Mouse (Mus musculus): ENCODE results near the gene Stag1.

The Stag1 gene

DNA sequence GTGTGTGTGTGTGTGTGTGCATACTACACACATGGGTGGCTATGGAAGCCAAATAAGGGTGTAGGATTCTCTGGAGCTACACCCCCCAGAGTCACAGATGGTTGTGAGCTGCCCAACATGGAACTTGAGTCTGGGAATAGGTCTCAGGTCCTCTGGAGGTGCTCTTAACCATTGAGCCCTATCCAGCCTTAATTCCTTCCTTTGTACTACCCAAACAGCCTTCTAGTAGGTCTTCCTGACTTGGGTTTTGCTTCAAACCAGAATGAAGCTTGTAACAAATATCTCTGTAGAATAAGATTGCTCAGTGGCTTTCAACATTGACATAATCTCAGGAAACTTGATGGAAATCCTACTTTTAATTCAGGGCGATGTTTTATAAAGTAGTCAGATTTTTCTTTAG is 7.9 kb downstream of the Stag1 start:
- DNase-seq (ENCODE audit: low read depth): no peak

DNA sequence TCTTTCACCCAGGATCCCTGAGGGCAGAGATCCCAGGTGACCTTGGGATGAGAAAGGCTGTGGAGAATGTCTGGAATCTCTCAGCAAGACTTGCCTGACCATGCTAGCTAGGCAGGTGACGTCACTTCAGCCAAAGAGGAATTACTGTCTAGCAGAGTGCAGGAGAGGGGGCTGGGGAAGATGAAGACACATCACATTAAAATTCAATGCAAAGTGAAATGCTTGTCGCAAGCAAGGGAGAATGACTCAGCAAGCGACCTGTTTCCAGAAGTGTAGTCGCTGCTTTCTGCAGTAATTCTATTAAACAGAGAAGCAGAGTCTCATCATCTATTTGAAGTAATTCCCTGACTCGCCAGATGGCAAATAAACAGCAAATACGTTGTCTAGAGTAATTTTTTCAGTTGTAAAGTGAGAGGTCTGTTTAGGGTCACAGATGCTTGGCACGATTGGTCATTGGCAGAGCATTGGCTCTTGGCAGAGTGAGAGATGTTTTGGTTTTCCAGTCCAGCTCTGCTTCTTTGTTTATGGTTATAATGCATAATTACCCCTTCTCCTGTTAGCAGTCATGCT is 8.5 kb downstream of the Stag1 start:
- DNase-seq (ENCODE audit: low read depth): no peak

DNA sequence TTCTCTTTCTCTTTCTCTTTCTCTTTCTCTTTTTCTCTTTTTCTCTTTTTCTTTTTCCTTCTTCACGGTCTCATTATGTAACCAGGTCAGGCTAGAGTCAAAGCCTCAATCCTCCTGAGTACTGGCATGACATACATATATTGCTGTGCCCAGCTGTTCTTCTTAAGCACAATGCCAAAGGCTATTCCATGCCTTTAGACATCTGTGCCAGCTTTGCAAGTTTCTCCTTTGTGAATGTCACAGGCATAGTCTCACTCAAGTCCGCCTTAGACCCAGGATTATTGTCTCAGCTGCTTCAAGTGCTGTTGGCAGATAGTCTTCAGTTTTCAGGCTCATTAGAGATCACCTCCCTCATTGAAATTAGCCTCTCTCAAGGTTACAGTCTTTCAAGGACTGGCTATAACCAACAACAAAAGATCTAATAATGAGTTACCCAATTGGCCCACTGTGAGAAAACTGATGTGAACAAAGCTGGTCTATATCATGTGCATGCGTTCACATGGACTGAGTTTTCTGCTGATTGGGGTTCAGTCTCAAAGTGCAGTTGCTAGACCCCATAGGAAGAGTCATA is 16.0 kb downstream of the Stag1 start:
- no peak for DNase-seq (ENCODE audit: low read depth)

DNA sequence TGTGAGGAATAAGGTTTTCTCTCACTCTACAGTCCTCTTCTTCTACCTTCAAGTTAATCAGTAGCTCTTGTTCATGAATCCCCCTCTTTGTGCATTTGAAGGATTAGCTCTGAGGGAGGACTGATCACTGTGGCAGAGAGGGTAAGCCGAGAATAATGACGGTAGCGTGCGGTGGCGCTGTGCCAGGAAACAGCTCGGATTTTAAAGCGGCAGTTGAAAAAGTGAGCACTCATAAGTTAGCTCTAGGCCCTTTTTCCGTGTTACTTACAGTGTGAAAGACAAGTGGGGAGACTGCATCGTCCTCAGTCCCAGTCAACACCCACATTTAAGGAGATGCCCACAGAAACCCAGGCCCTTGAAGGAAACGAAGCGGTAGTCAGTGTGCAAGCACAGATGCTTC is 19.3 kb downstream of the Stag1 start:
- DNase-seq (ENCODE audit: low read depth): no peak

DNA sequence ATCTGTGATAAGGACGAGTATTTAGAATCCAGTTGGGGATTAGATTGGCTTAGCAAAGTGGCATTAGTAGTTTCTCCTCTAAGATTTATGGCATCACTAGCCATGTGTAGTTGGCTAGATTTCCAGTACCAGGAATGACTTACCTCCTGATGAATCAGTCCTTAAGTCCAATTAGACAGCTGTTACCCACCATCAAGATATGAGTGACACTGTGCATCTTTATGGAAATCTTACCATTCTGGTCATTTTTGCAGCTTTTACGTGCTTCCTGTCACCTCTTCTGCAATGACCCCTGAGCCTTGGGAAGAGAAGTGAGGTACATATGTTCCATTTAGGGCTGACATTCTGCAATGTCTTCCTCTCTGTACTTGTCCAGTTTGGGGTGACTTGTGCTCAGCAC is 28.7 kb downstream of the Stag1 start:
- no peak for DNase-seq (ENCODE audit: low read depth)

DNA sequence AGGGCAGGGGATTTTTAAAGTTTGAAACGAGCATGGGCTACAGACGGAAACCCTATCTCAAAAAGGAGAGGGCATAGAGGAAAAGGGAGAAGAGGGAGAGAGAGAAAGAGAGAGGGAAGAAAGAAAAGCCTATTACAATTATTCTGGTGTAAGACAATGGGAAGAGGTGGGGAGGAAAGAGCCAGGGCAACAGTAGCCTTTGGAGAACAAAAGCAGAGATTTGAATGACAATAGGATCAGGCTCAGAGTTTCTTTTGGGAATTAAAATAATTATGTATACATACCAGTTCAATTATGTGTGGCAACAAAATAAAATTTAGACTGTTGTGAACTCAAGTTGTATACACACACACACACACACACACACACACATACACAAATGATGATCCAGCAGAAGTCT is 43.2 kb downstream of the Stag1 start:
- DNase-seq (ENCODE audit: low read depth): no peak

DNA sequence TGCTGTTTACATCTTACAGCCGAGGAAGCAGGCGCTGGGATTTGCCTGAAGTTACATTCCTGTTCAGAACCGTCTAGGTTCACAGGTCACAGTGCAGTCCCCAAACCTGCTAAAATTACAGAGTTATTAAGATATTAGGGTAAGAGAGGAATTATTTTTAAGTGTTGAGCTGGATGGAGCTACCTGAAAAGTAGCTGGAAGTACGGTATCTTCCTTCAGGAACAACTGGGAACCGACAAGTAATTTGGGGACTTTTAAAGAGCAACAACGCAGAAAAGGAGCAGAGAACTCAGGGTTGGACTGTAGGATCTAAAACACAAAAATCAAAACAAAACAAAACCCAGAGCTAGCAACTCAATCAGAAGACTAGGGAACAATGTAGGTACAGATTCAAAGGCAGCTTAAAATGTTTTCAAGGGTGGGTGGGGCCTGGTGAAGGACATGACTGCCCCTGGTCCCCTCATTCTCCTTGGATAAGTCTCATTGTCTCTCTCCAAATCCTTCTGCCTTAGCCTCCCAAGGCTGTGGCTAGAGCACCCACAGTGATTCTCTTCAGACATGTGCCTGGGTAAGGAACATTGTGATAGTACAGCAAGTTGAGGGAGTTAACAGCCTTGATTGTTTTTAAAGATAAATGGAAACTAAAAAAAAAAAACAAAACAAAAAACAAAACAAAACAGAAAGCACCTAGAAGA is 43.9 kb downstream of the Stag1 start:
- DNase-seq (ENCODE audit: low read depth): no peak

DNA sequence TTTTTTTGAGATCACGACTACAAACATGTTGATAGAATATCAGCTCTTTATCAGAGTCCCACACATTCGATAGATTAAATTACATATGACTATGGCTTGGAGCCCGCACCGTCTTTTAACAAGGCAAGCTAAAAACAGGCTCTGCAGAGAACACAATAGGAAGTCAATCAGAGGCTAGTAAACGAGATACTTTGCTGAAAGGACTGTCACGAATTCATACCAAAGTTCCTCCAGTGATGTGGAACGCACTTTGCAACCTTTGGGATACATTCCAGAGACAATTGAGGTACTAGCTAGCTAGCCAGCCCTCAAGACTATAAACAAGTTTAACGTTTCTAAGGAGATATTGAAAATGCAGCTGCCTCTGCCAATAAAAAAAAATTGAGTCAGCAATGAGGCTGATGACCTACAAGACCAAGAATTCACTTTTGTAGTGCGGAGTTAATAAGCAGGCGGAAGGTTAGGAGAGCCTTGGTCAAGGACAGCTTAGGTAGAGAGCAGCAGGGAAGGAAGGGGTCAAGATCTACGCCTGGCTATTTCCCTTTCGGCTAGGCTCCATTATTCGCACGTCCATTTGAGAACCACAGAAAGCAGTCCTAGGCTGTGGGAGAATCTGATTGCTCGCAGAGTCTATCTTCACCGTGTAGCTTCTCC is 44.7 kb downstream of the Stag1 start:
- no peak for DNase-seq (ENCODE audit: low read depth)

DNA sequence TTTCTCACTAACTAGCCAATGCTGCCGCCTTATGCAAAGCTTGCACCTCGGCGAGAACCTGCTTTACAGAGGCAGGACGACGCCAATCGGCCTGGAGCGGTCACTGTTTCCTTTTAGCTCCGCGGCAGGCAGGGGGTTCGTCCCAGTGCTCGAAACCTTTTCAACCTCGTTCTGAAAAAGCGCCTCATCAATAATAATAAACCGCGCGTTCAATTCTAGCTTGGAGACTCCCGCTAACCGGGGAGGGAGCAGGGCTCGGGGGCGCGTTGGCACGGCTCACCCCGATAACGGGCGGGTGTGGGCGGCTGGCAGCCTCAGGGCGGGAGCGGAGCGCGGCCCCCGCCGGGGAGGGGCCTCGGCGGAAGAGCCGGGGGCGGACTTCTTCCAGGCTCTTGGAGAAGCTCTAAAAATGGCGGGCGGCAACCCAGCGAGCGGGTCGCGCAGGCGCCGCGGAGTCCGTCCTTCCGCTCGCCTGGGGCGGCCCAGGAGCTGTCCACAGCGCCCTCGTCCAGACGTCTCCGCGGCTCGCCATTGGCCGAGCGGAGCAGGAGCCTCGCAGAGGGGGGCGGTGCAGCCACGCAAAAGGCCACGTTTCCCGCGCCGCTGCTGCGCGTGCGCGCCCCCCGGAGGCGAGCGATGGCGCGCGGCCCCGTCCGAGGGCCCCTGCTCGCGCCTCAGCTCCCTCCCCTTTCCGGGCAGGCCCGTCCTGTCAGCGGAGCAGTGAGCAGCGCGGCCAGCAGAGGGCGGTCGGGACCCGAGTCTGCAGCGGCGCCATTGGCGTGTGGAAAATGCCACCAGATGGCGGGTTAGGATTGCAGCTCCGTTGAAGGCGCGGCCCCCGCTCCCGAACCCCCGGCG is 45.5 kb downstream of the Stag1 start:
- peak; percentile 90 for DNase-seq (ENCODE audit: low read depth)

DNA sequence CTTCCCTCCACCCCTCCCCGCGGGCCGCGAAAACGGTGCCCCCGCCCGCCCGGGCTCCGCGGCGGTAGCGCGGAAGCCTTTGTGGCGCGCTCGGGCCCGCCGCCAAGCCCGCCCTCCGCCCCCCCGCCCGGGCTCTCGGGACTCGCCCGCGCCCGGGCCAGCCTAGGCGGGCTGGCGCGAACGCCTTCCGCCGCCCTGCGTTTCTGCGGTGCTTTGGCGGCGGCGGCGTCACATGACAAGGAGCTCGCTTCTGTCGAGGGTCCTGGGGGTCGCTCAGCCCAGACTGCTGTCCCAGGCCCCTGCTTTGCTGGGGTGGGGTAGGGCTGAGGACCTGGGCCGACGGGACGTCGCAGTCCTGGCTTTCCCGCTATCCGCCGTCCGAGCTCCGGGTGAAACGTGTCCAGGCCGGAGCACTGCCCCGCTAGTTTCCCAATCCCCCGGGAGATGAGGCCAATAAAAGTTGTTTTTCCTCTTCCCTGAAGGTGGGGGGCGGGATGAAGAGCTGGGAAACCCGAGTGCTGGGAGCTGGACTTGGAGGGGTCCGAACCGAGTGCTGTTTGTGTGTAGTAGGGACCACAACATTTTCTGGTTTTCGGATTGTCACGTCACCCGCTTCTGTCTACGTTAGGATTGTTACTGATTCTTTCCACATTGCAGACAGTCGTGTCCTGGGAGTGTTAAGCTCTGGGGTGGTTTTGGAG is 46.6 kb downstream of the Stag1 start:
- no peak for DNase-seq (ENCODE audit: low read depth)

DNA sequence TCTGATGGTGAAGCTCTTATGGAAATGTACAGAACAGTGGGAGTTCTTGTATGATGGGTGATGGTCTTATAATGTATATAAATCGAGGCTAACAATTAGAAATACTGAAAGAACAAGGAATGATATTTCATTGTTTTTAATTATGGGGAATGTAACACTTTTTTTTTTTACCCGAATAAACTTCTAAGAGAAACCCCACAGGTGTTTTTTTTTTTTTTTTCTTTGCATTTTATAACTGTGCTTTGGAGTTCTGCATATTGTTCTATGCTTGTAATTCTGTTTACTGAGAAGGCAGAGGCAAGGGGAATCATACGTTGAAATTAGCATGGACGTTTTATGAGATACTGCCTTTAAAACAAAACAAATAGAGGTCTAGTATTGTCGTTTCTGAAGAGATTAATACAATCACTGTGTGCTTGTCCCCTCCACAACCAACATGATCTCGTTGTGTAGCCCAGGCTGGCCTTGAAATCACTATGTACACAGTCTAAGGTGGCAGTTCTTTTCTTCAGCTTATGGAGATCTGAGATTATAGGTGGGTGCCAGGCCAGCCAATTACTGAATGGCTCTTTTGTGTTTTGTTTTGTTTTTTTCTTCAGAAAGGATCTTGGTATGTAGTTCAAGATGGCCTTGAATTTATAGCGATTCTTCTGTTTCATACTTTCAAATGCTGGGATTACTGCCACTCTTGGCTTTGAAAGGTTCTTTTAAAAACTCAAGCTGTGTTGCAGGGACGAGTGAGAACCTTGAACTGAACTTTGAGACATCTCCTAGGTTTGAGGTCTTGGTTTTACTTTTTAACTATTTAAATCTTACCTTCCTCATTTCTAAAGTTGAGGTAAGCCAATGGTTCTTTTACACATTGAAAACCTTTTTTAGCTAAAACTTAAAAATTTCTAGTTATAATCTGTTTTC is 47.7 kb downstream of the Stag1 start:
- DNase-seq (ENCODE audit: low read depth): no peak

DNA sequence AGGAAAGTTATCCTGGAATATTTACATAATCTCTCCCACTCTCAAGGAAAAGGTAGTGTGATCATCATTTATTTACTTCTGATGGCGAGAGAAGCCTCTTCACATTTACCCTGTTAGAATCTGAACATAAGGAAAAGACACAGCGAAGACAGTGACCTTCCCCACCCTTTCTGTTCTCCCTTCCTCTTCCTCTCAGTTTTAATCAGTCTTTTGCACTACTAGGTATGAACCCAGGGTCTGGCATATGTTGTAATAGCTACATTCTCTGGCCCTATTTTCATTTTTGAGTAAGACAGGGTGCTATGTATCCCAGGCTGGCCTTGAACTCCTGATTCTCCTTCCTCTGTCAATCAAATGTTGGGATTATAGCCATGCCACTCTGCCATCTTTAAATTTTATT is 48.7 kb downstream of the Stag1 start:
- DNase-seq (ENCODE audit: low read depth): no peak

DNA sequence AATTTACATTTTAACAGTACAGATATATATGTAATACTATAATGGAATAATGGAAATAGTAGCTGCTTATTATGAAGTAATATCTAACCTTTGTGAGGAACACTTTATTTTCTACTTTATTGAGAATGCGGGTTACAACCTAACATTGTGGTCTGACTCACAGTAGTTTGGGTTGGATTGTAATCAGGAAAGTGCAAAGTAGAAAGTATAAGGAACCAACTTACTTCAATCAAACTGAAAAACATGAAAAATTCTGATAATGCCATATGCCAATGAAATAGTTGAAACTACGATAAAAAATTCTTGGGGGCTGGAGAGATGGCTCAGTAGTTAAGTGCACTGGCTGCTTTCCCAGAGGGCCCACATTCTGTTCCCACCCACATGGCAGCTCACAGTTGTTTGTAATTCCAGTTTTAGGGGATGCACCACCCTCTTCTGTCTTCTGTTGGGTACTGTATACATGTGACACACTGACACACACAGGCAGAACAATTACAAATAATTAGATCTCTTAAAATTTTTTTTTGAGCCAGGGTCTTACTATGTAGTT is 50.3 kb downstream of the Stag1 start:
- DNase-seq (ENCODE audit: low read depth): no peak

DNA sequence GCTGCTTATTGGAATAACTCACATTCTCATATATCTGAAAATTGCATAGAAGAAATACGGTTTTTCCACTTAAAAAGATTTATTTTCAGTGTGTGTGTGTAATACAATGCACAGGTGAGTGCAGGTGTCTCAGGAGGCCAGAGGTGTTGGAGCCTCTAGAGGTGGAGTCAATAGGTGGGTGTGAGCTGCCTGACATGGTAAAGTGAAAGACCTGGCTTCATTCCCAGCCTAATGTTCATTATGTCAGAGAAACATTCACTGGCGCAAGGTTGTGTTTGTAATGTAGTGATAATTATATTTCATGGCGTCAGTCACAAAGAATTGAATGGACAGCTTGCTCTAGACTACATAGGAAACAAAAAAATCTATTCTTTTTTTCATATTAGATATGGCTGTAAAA is 56.5 kb downstream of the Stag1 start:
- no peak for DNase-seq (ENCODE audit: low read depth)

DNA sequence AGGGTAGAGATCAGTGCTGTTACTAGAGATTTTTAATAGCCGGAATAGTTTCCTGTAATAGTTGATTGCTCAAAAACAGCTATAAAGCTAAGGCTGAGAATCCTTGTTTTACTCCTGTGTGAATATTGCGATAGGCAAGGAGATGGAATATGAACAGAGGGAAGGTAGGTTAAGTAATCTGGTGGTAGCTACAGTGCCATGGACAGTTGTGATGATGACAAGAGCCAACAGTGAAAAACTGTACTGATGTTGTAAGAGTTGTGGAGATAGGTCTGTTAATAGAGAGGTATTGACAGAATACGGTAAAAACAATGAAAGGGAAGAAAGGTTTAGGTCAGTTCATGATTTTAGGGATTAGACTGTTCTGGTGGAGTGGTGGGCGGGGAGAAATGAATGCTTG is 58.5 kb downstream of the Stag1 start:
- no peak for DNase-seq (ENCODE audit: low read depth)

DNA sequence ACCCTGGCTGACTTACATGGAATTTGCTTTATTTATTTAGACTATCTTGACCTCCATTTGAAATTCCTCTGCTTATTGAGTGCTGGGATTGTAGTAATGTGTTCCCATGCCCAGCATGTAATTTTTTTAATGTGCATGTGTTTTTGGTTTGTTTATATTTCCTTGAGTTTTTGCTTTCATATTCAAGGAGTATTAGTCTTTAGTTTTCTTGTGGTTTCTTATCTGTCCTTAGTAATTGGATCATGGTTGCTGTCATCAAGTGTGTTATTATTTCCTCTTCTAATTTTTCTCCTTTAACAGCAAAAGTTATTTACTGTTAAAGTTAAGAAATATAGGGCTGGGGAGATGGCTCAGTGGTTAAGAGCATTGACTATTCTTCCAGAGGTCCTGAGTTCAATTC is 63.0 kb downstream of the Stag1 start:
- no peak for DNase-seq (ENCODE audit: low read depth)

DNA sequence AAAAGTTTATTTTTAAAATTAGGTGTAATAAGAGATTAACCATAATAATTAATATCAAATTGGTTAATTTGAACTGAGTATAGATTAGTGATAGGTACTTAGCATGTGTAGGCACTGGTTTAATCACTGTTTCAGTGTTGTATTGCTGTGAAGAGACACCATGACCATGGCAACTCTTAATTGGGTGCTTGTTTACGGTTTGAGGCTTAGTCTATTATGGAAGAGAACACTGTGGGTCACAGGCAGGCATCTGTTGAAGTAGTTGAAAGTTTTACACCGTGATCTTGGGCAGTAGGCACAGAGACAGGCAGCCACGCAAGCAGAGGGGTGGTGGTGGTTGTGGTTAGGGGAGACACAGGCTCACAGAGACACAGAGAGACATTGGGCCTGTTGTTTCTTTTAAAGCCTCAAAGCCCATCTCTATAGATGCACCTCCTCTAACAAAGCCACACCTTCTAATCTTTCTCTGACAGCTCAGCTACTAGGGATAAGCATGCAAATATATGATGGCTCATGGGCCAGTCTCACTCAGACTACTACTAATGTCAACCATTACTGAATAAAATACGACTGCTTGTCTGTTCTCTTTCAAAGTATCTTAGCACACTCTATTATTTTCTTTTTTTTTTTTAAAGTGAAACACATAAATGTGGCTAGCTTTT is 66.0 kb downstream of the Stag1 start:
- DNase-seq (ENCODE audit: low read depth): peak; percentile 42

DNA sequence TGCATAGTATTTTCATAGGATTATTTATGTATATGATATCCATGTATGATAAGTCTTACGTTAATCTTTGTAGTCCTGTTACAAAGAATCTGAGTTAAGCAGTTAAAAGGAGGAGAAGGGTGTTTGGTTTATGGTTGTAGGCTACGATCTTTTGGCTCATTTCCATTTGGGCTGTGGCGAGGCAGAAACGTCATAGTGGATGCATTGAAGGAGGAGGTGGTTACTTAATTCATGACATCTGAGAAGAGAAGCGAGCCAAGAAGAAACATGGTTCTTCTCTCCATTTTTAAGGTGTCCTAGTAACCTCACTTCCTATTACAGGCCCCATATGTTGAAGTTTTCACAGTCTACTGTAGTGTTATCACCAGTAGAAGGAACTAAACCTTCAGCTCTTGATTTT is 72.6 kb downstream of the Stag1 start:
- no peak for DNase-seq (ENCODE audit: low read depth)

DNA sequence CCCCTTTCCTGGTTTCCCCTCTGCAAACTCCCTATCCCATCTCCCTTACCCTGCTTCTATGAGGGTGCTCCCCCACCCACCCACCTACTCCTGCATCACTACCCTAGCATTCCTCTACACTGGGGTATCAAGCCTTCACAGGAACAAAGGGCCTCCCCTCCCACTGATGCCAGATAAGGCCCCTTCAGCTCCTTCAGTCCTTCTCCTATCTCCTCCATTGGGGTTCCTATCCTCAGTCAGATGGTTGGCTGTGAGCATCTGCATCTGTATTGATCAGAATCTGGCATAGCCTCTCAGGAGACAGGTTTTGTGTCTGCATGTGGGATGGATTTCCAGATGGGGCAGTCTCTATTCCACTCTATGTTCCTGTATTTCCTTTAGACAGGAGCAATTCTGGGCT is 81.4 kb downstream of the Stag1 start:
- no peak for DNase-seq (ENCODE audit: low read depth)

DNA sequence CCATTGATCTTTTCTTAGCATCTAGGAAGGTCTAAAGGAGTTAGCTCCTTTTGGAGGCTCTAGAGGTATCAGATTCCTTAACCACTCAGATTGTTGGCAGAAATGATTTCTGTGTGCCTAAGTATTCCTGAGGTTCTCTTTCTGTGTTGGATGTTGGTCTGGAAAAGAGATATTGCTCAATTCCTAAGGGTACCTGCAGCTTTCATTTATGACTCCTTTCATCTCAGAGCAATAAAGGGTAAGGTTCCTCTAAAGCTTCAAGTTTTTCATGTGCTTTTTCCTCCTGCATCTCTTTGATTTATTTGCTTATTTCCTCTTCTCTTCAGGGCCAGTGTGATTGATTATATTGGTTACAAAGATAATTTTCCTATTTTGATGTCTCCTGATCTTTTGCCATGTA is 84.7 kb downstream of the Stag1 start:
- no peak for DNase-seq (ENCODE audit: low read depth)

Data from c-Kit-positive CD71-positive TER-119-negative erythroid progenitor cells, embryonic 14.5 days (primary cell).